Mouse (Mus musculus): ENCODE data around the gene Adarb2.

DNA sequence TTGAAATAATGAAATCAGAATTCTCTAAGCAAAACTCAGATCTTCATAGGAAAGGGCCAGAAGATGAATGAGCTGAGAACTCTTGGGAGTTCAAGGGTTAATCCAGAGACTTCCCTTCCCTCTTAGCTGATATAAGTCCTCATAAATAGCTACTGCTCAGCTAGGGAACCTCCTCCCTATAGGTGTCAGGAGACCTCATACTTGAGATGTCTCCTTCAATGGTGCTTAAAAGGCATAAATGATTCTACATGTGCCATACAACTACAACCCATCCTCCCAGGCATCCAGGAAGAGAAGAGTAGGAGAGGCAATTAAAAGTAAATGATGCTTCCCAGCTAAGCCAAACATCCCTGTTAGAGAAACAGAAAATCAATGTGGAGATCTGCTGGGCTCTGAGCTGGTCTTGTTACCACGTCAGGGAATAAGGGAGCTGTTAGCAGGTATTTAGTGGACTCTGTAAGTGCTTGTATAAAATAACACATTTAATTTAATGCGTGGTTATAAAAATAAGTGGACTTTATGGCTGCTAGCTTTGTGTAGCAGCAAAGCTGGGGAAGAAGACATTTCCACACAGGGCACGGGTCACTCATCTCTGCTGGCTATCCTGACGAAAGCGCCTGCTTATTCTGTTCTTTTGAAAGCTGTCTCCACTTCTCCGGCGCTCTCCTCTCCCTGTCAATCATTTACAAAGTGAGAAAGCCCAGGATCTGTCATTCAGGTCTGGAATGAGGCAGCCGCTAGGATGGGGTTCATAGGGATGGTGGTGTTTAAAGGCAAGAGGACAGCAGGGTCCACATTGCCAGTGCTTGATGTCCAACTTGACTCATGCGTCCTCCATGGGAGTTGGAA, 331.8 kb downstream of the Adarb2 start:
- TF ChIP-seq CTCF (IDR thresholded peaks at IDR 0.05; ENCODE audit: extremely low read depth, insufficient read length, insufficient replicate concordance, low read depth, low read length) (no peak), POLR2A (IDR thresholded peaks at IDR 0.05; ENCODE audit: low read depth, low read length) (no peak)
